Mouse (Mus musculus): ENCODE data around the gene Tril.

The Tril gene

GRCm38 (mm10) chr6:53806021-53806420, 14.6 kb downstream of the Tril start:
- DNase-seq, result peak in 1 of 2 experiments; percentile 22

- peak in 1 of 2 experiments; percentile 45 for DNase-seq
Observed at GRCm38 (mm10) chr6:53804145-53804544, 16.5 kb downstream of the Tril start.

GRCm38 (mm10) chr6:53803551-53803950, 17.1 kb downstream of the Tril start:
- DNase-seq, result no peak

- peak; percentile 22 to 33 for DNase-seq
Observed at GRCm38 (mm10) chr6:53801893-53802286, 18.7 kb downstream of the Tril start.

GRCm38 (mm10) chr6:53801269-53801892, 19.2 kb downstream of the Tril start:
- no peak for DNase-seq

- DNase-seq, result no peak
Observed at GRCm38 (mm10) chr6:53798865-53799264, 21.8 kb downstream of the Tril start.

GRCm38 (mm10) chr6:53796835-53797234, 23.8 kb downstream of the Tril start:
- DNase-seq, result no peak

GRCm38 (mm10) chr6:53795788-53796187, 24.8 kb downstream of the Tril start:
- DNase-seq, result peak; percentile 62 to 77

GRCm38 (mm10) chr6:53795078-53795477, 25.6 kb downstream of the Tril start:
- DNase-seq, result no peak

- DNase-seq, result peak; percentile 83 to 90
Observed at GRCm38 (mm10) chr6:53794323-53794971, 26.2 kb downstream of the Tril start.

- DNase-seq, result peak; percentile 57 to 80
Observed at GRCm38 (mm10) chr6:53782880-53783539, 37.6 kb downstream of the Tril start.

GRCm38 (mm10) chr6:53782273-53782672, 38.4 kb downstream of the Tril start:
- no peak for DNase-seq

- peak; percentile 31 to 78 for DNase-seq
Observed at GRCm38 (mm10) chr6:53781171-53781570, 39.5 kb downstream of the Tril start.

- no peak for DNase-seq
Observed at GRCm38 (mm10) chr6:53780008-53780407, 40.6 kb downstream of the Tril start.

- no peak for DNase-seq
Observed at GRCm38 (mm10) chr6:53779526-53779925, 41.1 kb downstream of the Tril start.

GRCm38 (mm10) chr6:53778424-53778955, 42.1 kb downstream of the Tril start:
- DNase-seq, result peak in 1 of 2 experiments; percentile 9

- no peak for DNase-seq
Observed at GRCm38 (mm10) chr6:53768275-53768674, 52.4 kb downstream of the Tril start.

GRCm38 (mm10) chr6:53766243-53766915, 54.3 kb downstream of the Tril start:
- no peak for DNase-seq

- no peak for DNase-seq
Observed at GRCm38 (mm10) chr6:53765731-53766130, 54.9 kb downstream of the Tril start.
